Mouse (Mus musculus) limb, embryonic 11.5 days (tissue): ENCODE data around the gene Rgr. TPM values are rescaled to one million over a fixed set of nuclear protein-coding genes. Genes with fewer than 3 reads are reported as not detected.

Source experiments
- ATAC-seq: fragments of 200-750 bp; cut with Nextera tagmentation; 2 replicates; pipeline ENCODE4 v1.8.0; 2017; ENCODE audit warnings: low read depth; ENCODE audit not compliant: insufficient number of reproducible peaks, low FRiP score, low TSS enrichment
- DNase-seq: peaks from one replicate; pipeline ENCODE4 v3.0.0-alpha.2; 2015; ENCODE audit warnings: low spot score
- H3K27ac ChIP-seq: fragments of 300-500 bp; sonication (generic); replicated peaks from 2 replicates; pipeline ENCODE4 v1.5.1; 2014; ENCODE audit warnings: low read depth, mild to moderate bottlenecking, low read length
- H3K27me3 ChIP-seq: fragments of 300-500 bp; sonication (generic); 2 replicates; pipeline ENCODE4 v1.6.1; 2014; ENCODE audit warnings: mild to moderate bottlenecking, low read length, mixed read lengths; ENCODE audit not compliant: control insufficient read depth, insufficient read depth
- H3K36me3 ChIP-seq: fragments of 300-500 bp; sonication (generic); 2 replicates; pipeline ENCODE4 v1.6.1; 2014; ENCODE audit warnings: mild to moderate bottlenecking, low read length, moderate library complexity, mixed read lengths; ENCODE audit not compliant: control insufficient read depth, insufficient read depth
- H3K4me1 ChIP-seq: fragments of 300-500 bp; sonication (generic); 2 replicates; pipeline ENCODE4 v1.6.1; 2014; ENCODE audit warnings: low read length, mixed read lengths; ENCODE audit not compliant: control insufficient read depth, insufficient read depth
- H3K4me2 ChIP-seq: fragments of 300-500 bp; sonication (generic); 2 replicates; pipeline ENCODE4 v1.6.1; 2014; ENCODE audit warnings: low read depth, mild to moderate bottlenecking, moderate library complexity; ENCODE audit not compliant: severe bottlenecking
- H3K4me3 ChIP-seq: fragments of 300-500 bp; sonication (generic); 2 replicates; pipeline ENCODE4 v1.5.1; 2014; ENCODE audit warnings: low read depth, low read length
- H3K9ac ChIP-seq: fragments of 300-500 bp; sonication (generic); 2 replicates; pipeline ENCODE4 v1.6.1; 2014; ENCODE audit warnings: mild to moderate bottlenecking, low read length
- H3K9me3 ChIP-seq: fragments of 300-500 bp; sonication (generic); 2 replicates; pipeline ENCODE4 v1.6.1; 2016; ENCODE audit warnings: low read length; ENCODE audit not compliant: control insufficient read depth
- WGBS: fragments of 180-500 bp; shearing (Covaris S2); extraction: QIAGEN DNeasy Blood & Tissue Kit; methylation state at CpG from one replicate; pipeline ENCODE4 v1.1.7; 2014; 5-methylcytosine and 5-hydroxymethylcytosine counted together
- polyA plus RNA-seq: library from polyadenylated mRNA; unstranded; fragments of >200 nt; fragmentation: Nextera tagmentation; extraction: Ambion mirVana; gene quantifications from 2 replicates; pipeline ENCODE4 v1.2.1, GENCODE M21; 2014

Rgr gene
- polyA plus RNA-seq, 1 experiment from 2014 or later: not detected

DNA sequence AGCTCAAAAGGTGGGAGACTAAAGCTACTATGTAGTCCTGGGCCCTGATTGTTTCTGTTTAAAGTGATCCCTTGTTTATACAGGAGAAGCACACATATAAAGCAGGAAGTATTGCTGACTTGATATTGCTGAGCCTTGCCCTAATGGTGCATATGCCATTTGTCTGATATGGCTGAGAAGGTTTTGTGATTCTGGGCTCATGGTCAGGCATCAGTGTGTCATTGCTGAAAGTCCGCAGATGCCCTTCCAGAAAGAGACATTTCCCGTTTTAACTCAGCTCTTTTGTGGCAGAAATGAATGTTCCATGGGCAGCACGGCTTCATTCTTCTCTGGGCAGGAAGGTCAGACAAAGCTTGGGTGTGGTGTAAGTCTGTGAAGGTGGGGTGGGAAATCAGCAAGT, 63.1 kb downstream of the Rgr start:
- ATAC-seq: no peak

More for the DNA sequence above, 63.1 kb downstream of the Rgr start:
- DNase-seq: no peak
- Histone ChIP-seq H3K27me3 (no peaks in the 10 kb centered on the region), H3K27ac (no peak overlapping the region), H3K36me3 (no peaks in the 10 kb centered on the region), H3K9me3 (no peaks in the 10 kb centered on the region), H3K4me1 (no peaks in the 10 kb centered on the region), H3K4me2 (no peak overlapping the region), H3K4me3 (no peak overlapping the region), H3K9ac (no peak overlapping the region)
- WGBS: 88% methylated on average over 3 of the region's 3 CpGs

Other genes with a start within 250 kb of the Rgr start
- 28.6 and 29.7 TPM in 2 replicates for gene Ccser2, start 80.2 kb downstream of the Rgr start, polyA plus RNA-seq
- not detected in 2 replicates for gene Lrit1, start 5.9 kb upstream of the Rgr start, polyA plus RNA-seq
- not detected in 2 replicates for gene Lrit2, start 19.0 kb upstream of the Rgr start, polyA plus RNA-seq
- 0.15 TPM in 1 of 2 replicates, not detected in the other for gene Cdhr1, start 49.4 kb upstream of the Rgr start, polyA plus RNA-seq
- gene 2610528A11Rik, start 65.1 kb upstream of the Rgr start, polyA plus RNA-seq: 3.0 and 3.2 TPM in 2 replicates
- 178 and 182 TPM in 2 replicates for gene Ghitm, start 86.3 kb upstream of the Rgr start, polyA plus RNA-seq